Mouse (Mus musculus): ENCODE results near the gene Gm13277.
"Not testable (repeated sequence)": the region's sequence is repeated elsewhere in the genome, so short reads cannot be mapped to it uniquely, and the experiment has no call there.

Gm13277 gene

GRCm38 (mm10) chr4:88785409-88785808 lies 3.0 kb upstream of the Gm13277 start, which contains the start of gene Gm13276:
Gm13276 (plus strand) TSS chr4:88785709.
- not testable (repeated sequence) for DNase-seq (ENCODE audit: low read depth)

DNA sequence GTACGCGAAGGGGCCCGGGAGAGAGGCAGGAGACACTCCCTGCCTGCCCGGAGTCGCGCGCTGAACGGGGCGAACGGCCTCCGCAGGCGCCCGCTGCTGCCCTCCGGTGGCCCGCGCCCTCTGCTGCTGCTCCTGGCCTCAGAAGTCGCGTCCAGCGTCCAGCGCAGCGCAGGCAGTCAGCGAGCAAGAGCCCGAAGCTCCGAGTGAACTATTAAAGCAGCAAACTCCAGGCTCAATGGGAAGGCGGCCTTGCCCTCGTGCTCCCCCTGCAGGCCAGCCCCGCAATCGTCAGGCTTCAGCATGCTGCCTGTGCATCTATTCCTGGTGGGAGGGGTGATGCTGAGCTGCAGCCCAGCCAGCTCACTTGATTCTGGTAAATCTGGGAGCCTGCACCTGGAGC lies 2.8 kb downstream of the Gm13277 start, which contains the start of gene Gm13278:
Gene Gm13278, plus strand, starts transcription at position 301 of the 400 bp plus-strand sequence.
- not testable (repeated sequence) for DNase-seq (ENCODE audit: low read depth)

- not testable (repeated sequence) for DNase-seq (ENCODE audit: low read depth)
These were observed 5.7 kb downstream of the Gm13277 start, which contains the start of gene Gm13275 for GRCm38 (mm10) chr4:88793936-88794675. Gm13275 (plus strand) TSS chr4:88794487.

GRCm38 (mm10) chr4:88797097-88797496 lies 8.7 kb downstream of the Gm13277 start, which contains the start of gene Gm13279:
Gm13279 (plus strand) TSS chr4:88797397.
- DNase-seq (ENCODE audit: low read depth) = not testable (repeated sequence)

DNA sequence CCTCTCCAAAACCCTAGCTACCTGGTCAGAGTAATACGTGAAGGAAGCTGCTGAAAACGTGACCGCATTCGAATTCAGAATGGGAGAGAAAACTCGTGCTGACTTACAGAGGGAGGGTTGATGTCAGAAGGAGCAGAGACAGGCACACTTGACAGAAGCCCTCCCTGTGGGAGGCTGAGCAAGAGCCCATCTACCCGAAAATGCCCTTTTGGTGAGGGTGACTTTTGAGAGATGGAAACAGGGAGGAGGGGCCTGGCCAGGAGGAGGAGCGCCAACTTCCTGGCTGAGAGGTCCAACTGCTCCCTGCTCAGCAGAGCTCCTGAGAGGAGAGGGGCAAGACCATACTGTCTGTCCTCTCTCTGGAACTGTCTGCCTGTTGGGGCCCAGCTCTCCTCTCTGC lies 10.9 kb downstream of the Gm13277 start, which contains the start of gene Gm13285:
Gene Gm13285, plus strand, starts transcription at position 301 of the 400 bp plus-strand sequence.
- not testable (repeated sequence) for DNase-seq (ENCODE audit: low read depth)

DNA sequence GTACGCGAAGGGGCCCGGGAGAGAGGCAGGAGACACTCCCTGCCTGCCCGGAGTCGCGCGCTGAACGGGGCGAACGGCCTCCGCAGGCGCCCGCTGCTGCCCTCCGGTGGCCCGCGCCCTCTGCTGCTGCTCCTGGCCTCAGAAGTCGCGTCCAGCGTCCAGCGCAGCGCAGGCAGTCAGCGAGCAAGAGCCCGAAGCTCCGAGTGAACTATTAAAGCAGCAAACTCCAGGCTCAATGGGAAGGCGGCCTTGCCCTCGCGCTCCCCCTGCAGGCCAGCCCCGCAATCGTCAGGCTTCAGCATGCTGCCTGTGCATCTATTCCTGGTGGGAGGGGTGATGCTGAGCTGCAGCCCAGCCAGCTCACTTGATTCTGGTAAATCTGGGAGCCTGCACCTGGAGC lies 14.5 kb downstream of the Gm13277 start, which contains the start of gene Gm13287:
Gene Gm13287, plus strand, starts transcription at position 301 of the 400 bp plus-strand sequence.
- not testable (repeated sequence) for DNase-seq (ENCODE audit: low read depth)

- not testable (repeated sequence) for DNase-seq (ENCODE audit: low read depth)
These were observed 16.8 kb downstream of the Gm13277 start, which contains the start of gene Gm13288 for GRCm38 (mm10) chr4:88805231-88805630. Gm13288 (plus strand) TSS chr4:88805531.

DNA sequence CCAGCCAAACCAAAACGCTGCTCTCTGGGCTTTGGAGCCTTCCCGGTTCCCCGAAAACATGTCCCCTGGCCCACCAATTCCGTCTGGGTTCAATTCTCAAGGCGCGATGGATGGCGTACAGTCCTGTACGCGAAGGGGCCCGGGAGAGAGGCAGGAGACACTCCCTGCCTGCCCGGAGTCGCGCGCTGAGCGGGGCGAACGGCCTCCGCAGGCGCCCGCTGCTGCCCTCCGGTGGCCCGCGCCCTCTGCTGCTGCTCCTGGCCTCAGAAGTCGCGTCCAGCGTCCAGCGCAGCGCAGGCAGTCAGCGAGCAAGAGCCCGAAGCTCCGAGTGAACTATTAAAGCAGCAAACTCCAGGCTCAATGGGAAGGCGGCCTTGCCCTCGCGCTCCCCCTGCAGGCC lies 17.3 kb downstream of the Gm13277 start:
- DNase-seq (ENCODE audit: low read depth) = not testable (repeated sequence)

DNA sequence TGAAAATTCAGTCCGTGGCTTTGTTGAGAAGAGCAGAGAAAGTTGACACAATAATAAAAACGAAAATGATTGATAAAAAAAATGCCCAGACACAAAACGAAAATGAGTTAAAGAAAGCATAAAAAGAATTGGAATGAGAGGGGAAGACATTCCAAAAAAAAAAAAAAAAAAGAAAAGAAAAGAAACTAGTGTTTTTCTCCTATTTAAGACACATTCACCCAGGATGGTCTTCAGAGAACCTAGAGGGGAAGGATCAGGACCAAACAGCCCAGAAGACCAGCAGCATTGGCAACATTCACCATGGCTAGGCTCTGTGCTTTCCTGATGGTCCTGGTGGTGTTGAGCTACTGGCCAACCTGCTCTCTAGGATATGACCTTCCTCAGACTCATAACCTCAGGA lies 27.5 kb downstream of the Gm13277 start, which contains the start of gene Ifna7:
Gene Ifna7, plus strand, starts transcription at position 301 of the 400 bp plus-strand sequence.
- DNase-seq (ENCODE audit: low read depth) = no peak

DNA sequence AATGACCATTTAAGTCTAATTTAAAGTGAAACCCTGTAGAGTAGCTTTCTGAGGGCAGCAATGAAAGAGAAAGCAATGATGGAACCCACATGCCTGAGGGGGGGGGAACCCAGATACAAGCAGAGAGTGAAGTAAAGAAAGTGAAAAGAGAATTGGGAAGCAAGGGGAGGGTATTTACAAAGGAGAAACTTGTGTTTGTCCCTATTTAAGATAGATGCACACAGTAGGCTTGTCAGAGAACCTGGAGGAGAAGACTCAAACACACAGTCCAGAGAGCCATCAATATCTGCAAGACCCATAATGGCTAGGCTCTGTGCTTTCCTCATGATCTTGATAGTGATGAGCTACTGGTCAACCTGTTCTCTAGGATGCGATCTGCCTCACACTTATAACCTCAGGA lies 31.2 kb downstream of the Gm13277 start, which contains the start of gene Ifna11:
Gene Ifna11, plus strand, starts transcription at position 301 of the 400 bp plus-strand sequence.
- no peak for DNase-seq (ENCODE audit: low read depth)

GRCm38 (mm10) chr4:88822995-88823394 lies 34.6 kb downstream of the Gm13277 start:
- DNase-seq (ENCODE audit: low read depth) = no peak

DNA sequence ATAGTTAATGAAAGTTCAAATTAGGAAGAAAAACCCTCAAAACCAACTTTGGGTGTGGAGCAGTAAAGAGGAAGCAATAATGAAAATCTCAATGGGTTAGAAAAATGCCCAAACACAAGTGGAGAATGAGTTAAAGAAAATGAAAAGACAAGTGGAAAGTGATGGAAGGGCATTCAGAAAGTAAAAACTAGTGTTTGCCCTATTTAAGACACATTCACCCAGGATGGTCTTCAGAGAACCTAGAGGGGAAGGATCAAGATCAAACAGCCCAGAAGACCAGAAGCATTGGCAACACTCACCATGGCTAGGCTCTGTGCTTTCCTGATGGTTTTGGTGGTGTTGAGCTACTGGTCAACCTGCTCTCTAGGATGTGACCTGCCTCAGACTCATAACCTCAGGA lies 38.7 kb downstream of the Gm13277 start, which contains the start of gene Ifna6:
Gene Ifna6, plus strand, starts transcription at position 301 of the 400 bp plus-strand sequence.
- DNase-seq (ENCODE audit: low read depth) = not testable (repeated sequence)

DNA sequence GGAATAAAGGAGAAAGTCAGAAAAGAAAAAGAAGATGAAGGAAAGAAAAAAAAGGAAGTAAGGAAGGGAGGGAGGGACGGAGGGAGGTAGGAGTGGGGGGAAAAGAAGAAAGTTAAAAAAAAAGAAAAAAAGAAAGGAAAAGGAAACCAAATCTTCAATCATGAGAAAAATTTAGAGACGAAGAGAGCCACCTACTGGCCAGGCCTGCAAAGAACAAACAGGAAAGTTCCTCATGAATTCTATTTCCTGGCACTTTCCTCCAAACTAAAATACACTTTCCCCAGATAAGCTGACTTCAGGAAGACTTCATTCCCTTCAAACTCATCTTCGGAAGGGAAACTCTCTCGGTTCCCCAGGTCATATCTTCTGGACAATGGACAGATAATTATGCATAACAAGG lies 42.1 kb downstream of the Gm13277 start:
- DNase-seq (ENCODE audit: low read depth) = no peak

DNA sequence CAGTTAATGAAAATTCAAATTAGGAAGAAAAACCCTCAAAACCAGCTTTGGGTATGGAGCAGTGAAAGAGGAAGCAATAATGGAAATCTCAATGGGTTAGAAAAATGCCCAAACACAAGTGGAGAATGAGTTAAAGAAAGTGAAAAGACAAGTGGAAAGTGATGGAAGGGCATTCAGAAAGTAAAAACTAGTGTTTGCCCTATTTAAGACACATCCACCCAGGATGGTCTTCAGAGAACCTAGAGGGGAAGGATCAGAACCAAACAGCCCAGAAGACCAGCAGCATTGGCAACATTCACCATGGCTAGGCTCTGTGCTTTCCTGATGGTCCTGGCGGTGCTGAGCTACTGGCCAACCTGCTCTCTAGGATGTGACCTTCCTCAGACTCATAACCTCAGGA lies 46.8 kb downstream of the Gm13277 start, which contains the start of gene Ifna5:
Gene Ifna5, plus strand, starts transcription at position 301 of the 400 bp plus-strand sequence.
- not testable (repeated sequence) for DNase-seq (ENCODE audit: low read depth)

All from c-Kit-positive CD71-negative TER-119-negative erythroid progenitor cells, embryonic 14.5 days (primary cell).